Mouse (Mus musculus): ENCODE results near the gene Uimc1. TPM values are rescaled to one million over a fixed set of nuclear protein-coding genes. Genes with fewer than 3 reads are reported as not detected.

Gene Uimc1
- 10 to 100 TPM; 61.1 to 61.5 TPM for total RNA-seq (2023)

GRCm38 (mm10) chr13:55099726-55100478 is at the start of gene Uimc1:
Gene Uimc1 (minus strand): TSS chr13:55100300.

GRCm38 (mm10) chr13:55133448-55133847 is 33.3 kb upstream of the Uimc1 start, which contains the start of gene Gm17617:
Gene Gm17617 (minus strand): TSS chr13:55133548.

GRCm38 (mm10) chr13:55105045-55105952 is 5.2 kb upstream of the Uimc1 start, which contains the start of gene Zfp346:
Gene Zfp346 (plus strand): TSS chr13:55105311.

GRCm38 (mm10) chr13:55021194-55021779 is 78.8 kb downstream of the Uimc1 start, which contains the start of gene Hk3:
Gene Hk3 (minus strand): TSS chr13:55021385.

Other genes starting within 250 kb of the Uimc1 start
- gene Unc5a, start 150.9 kb downstream of the Uimc1 start, total RNA-seq (2023) = 1 to 10 TPM; 3.1 to 3.9 TPM
- gene Hk3, start 78.9 kb downstream of the Uimc1 start, total RNA-seq (2023) = 10 to 100 TPM; 45.9 to 51.8 TPM
- 10 to 100 TPM; 13.6 to 13.9 TPM for gene Zfp346, start 5.0 kb upstream of the Uimc1 start, total RNA-seq (2023)
- not detected for gene Gm17617, start 33.2 kb upstream of the Uimc1 start, total RNA-seq (2023)
- not detected for gene Fgfr4, start 52.3 kb upstream of the Uimc1 start, total RNA-seq (2023)
- 100 to 1,000 TPM; 133 to 136 TPM for gene Nsd1, start 109.5 kb upstream of the Uimc1 start, total RNA-seq (2023)
- 100 to 1,000 TPM; 150 to 169 TPM for gene Prelid1, start 220.2 kb upstream of the Uimc1 start, total RNA-seq (2023)
- gene Rab24, start 221.6 kb upstream of the Uimc1 start, total RNA-seq (2023) = 10 to 100 TPM; 50.4 to 51.8 TPM
- gene Mxd3, start 229.5 kb upstream of the Uimc1 start, total RNA-seq (2023) = under 1 TPM; 0.36 to 0.52 TPM